Mouse (Mus musculus) lung, postnatal 0 days (tissue): ENCODE results near the gene Slc25a53.

Experiments
- CTCF ChIP-seq: IDR thresholded peaks from 2 replicates; pipeline ENCODE4 v1.5.1; 2016; ENCODE audit warnings: antibody characterized with exemption, mild to moderate bottlenecking
- EP300 ChIP-seq: IDR thresholded peaks from 2 replicates; pipeline ENCODE4 v1.6.1; 2016; ENCODE audit warnings: antibody characterized with exemption, mild to moderate bottlenecking, control low read depth

- TF ChIP-seq CTCF: no peak
- TF ChIP-seq EP300: no peak
These were observed 41.8 kb downstream of the Slc25a53 start for GRCm38 (mm10) chrX:136996256-136996655.
